Mouse (Mus musculus) MEL (cell line): ENCODE results near the gene Ccdc88b. TPM values are rescaled to one million over a fixed set of nuclear protein-coding genes. Genes with fewer than 3 reads are reported as not detected.
A peak's percentile ranks its signal among the peaks of the same experiment; 100 is the strongest.

Experiments
- DNase-seq: peaks from one replicate; pipeline ENCODE4 v3.0.0; 2011; ENCODE audit warnings: low read depth, low spot score
- H3K27ac ChIP-seq: 2 replicates; pipeline ENCODE4 v1.5.1; 2012; ENCODE audit warnings: low read depth, mild to moderate bottlenecking, control low read depth, low read length, moderate library complexity; ENCODE audit not compliant: control insufficient read depth
- H3K27me3 ChIP-seq, 2 experiments: fragments of 150-350 bp in 1 of 2; sonication (generic) in 1 of 2; 2 replicates each; pipeline ENCODE4 v1.6.1; 2012; ENCODE audit warnings: low read length in 2 of 2, mild to moderate bottlenecking in 2 of 2, improper control_type of control experiment in 1 of 2, moderate library complexity in 1 of 2; ENCODE audit not compliant: insufficient read depth in 2 of 2, control insufficient read depth in 1 of 2
- H3K36me3 ChIP-seq, 2 experiments: 2 replicates each; pipeline ENCODE4 v1.6.1; 2012 to 2014; ENCODE audit warnings: low read length in 2 of 2, improper control_type of control experiment in 1 of 2, inconsistent platforms in 1 of 2, mild to moderate bottlenecking in 1 of 2; ENCODE audit not compliant: insufficient read depth in 2 of 2, control insufficient read depth in 1 of 2
- H3K4me1 ChIP-seq, 2 experiments: fragments of 150-350 bp in 1 of 2; sonication (generic) in 1 of 2; 2 replicates each; pipeline ENCODE4 v1.6.1; 2012; ENCODE audit warnings: low read length in 2 of 2, improper control_type of control experiment in 1 of 2, mild to moderate bottlenecking in 1 of 2; ENCODE audit not compliant: insufficient read depth in 2 of 2, control insufficient read depth in 1 of 2
- H3K4me3 ChIP-seq, 2 experiments: fragments of 150-350 bp in 1 of 2; sonication (generic) in 1 of 2; 2 replicates each; pipeline ENCODE4 v1.5.1; 2012; ENCODE audit warnings: low read depth in 2 of 2, low read length in 2 of 2, mild to moderate bottlenecking in 2 of 2, moderate library complexity in 2 of 2, control low read depth in 1 of 2, improper control_type of control experiment in 1 of 2; ENCODE audit not compliant: control insufficient read depth in 1 of 2, insufficient read depth in 1 of 2
- H3K79me2 ChIP-seq: 2 replicates; pipeline ENCODE4 v1.6.1; 2012; ENCODE audit warnings: mild to moderate bottlenecking, low read length, moderate library complexity; ENCODE audit not compliant: control insufficient read depth, poor library complexity, insufficient read depth
- H3K9ac ChIP-seq: 2 replicates; pipeline ENCODE4 v1.6.1; 2012; ENCODE audit warnings: low read depth, mild to moderate bottlenecking, control low read depth, low read length, moderate library complexity; ENCODE audit not compliant: control insufficient read depth, poor library complexity, severe bottlenecking
- H3K9me3 ChIP-seq: fragments of 150-350 bp; sonication (generic); replicated peaks from 2 replicates; pipeline ENCODE4 v1.6.1; 2012; ENCODE audit warnings: mild to moderate bottlenecking, low read length, improper control_type of control experiment, moderate library complexity; ENCODE audit not compliant: insufficient read depth
- ETS1 ChIP-seq: IDR thresholded peaks from 2 replicates; pipeline ENCODE4 v1.6.1; 2012; ENCODE audit warnings: low read depth, mild to moderate bottlenecking, inconsistent platforms, low read length, improper control_type of control experiment, moderate library complexity
- HCFC1 ChIP-seq: IDR thresholded peaks from 2 replicates; pipeline ENCODE4 v1.6.1; 2012; ENCODE audit warnings: low read depth, mild to moderate bottlenecking, inconsistent platforms, low read length, improper control_type of control experiment, moderate library complexity
- MAZ ChIP-seq: IDR thresholded peaks from 2 replicates; pipeline ENCODE4 v1.6.1; 2012; ENCODE audit warnings: low read depth, mild to moderate bottlenecking, inconsistent platforms, low read length, improper control_type of control experiment
- MYC ChIP-seq: IDR thresholded peaks from 2 replicates; pipeline ENCODE4 v1.6.1; 2011; ENCODE audit warnings: low read depth, mild to moderate bottlenecking, low read length, improper control_type of control experiment, moderate library complexity
- NELFE ChIP-seq: IDR thresholded peaks from 2 replicates; pipeline ENCODE4 v1.6.1; 2011; ENCODE audit warnings: low read depth, low read length, improper control_type of control experiment
- SMC3 ChIP-seq: IDR thresholded peaks from 2 replicates; pipeline ENCODE4 v1.6.1; 2011; ENCODE audit warnings: low read depth, low read length, improper control_type of control experiment
- TBP ChIP-seq: IDR thresholded peaks from 2 replicates; pipeline ENCODE4 v1.8.0; 2011; ENCODE audit warnings: low read depth, low read length, improper control_type of control experiment
- TCF12 ChIP-seq: IDR thresholded peaks from 2 replicates; pipeline ENCODE4 v1.6.1; 2014; ENCODE audit warnings: low read depth, mild to moderate bottlenecking, inconsistent platforms, low read length, improper control_type of control experiment, moderate library complexity
- UBTF ChIP-seq: IDR thresholded peaks from 2 replicates; pipeline ENCODE4 v1.6.1; 2012; ENCODE audit warnings: low read depth, mild to moderate bottlenecking, inconsistent platforms, low read length, improper control_type of control experiment, moderate library complexity, borderline replicate concordance; ENCODE audit not compliant: insufficient read depth
- ZKSCAN1 ChIP-seq: IDR thresholded peaks from 2 replicates; pipeline ENCODE4 v1.6.1; 2012; ENCODE audit warnings: low read depth, mild to moderate bottlenecking, inconsistent platforms, low read length, improper control_type of control experiment, moderate library complexity
- ZNF384 ChIP-seq: IDR thresholded peaks from 2 replicates; pipeline ENCODE4 v1.6.1; 2012; ENCODE audit warnings: low read depth, mild to moderate bottlenecking, inconsistent platforms, low read length, improper control_type of control experiment
- polyA plus RNA-seq, 2 experiments: library from polyadenylated mRNA; stranded (reverse) in 1 of 2; unstranded in 1 of 2; fragments of >175 nt in 1 of 2; fragments of >200 nt in 1 of 2; gene quantifications; 2 replicates each; pipeline versions ENCODE4 v1.2.1 to v1.2.4; 2012; ENCODE audit warnings: low replicate concordance in 2 of 2, low read depth in 1 of 2; ENCODE audit not compliant: insufficient read length in 2 of 2, insufficient read depth in 1 of 2, missing spikeins in 1 of 2
- total RNA-seq: library from RNA; depleted of rRNA; stranded (reverse); fragments of 300-350 nt; gene quantifications from 2 replicates; pipeline ENCODE4 v1.2.3, GENCODE M21; 2012

Ccdc88b gene
- total and polyA plus RNA-seq, 3 experiments, result 32.4 to 59.8 TPM; not detected in 1

GRCm38 (mm10) chr19:6875834-6876233, 17.8 kb upstream of the Ccdc88b start:
- Histone ChIP-seq H3K27me3 (no peaks in the 10 kb centered on the region), H3K9ac (no peak overlapping the region), H3K27ac (no peak overlapping the region), H3K36me3 (no peaks in the 10 kb centered on the region; a peak in 1 of 4 replicates), H3K9me3 (no peaks in the 10 kb centered on the region), H3K79me2 (no peaks in the 10 kb centered on the region), H3K4me1 (peaks cover 0 to 7% of the 10 kb centered on the region in 2 experiments; a peak in 1 of 4 replicates), H3K4me3 (no peak overlapping the region)
- TF ChIP-seq UBTF, result no peak
- TF ChIP-seq ZNF384, result no peak
- no peak for TF ChIP-seq MYC
- TF ChIP-seq HCFC1, result no peak
- no peak for TF ChIP-seq NELFE
- no peak for TF ChIP-seq MAZ
- no peak for TF ChIP-seq ZKSCAN1
- TF ChIP-seq ETS1, result no peak
- DNase-seq, result no peak

- Histone ChIP-seq H3K4me3 (no peak overlapping the region), H3K9me3 (no peaks in the 10 kb centered on the region), H3K79me2 (no peaks in the 10 kb centered on the region), H3K27ac (no peak overlapping the region), H3K27me3 (no peaks in the 10 kb centered on the region), H3K9ac (no peak overlapping the region), H3K4me1 (peaks cover 0 to 9% of the 10 kb centered on the region in 2 experiments; a peak in 2 of 4 replicates), H3K36me3 (peaks cover 0 to 5% of the 10 kb centered on the region in 2 experiments; a peak in 2 of 4 replicates)
- DNase-seq, result no peak
- no peak for TF ChIP-seq TCF12
These were observed 16.2 kb upstream of the Ccdc88b start for GRCm38 (mm10) chr19:6874257-6874656.

GRCm38 (mm10) chr19:6872701-6873100, 14.7 kb upstream of the Ccdc88b start:
- TF ChIP-seq SMC3, result no peak
- TF ChIP-seq TBP, result 0 out of 2 replicates have a peak, but pooled peaks have one; percentile 25
- TF ChIP-seq UBTF, result no peak
- TF ChIP-seq, all 39 proteins: peak for 1
- H3K9me3 ChIP-seq, result no peaks in the 10 kb centered on the region
- no peak overlapping the region for H3K4me3 ChIP-seq
- peaks cover 0 to 9% of the 10 kb centered on the region in 2 experiments; a peak in 2 of 4 replicates for H3K4me1 ChIP-seq
- H3K27me3 ChIP-seq, result no peaks in the 10 kb centered on the region
- H3K9ac ChIP-seq, result no peak overlapping the region
- peaks cover 0 to 5% of the 10 kb centered on the region in 2 experiments; a peak in 2 of 4 replicates for H3K36me3 ChIP-seq
- no peak overlapping the region for H3K27ac ChIP-seq
- DNase-seq, result no peak
- no peaks in the 10 kb centered on the region for H3K79me2 ChIP-seq
